Mouse (Mus musculus) stomach, embryonic 15.5 days (tissue): ENCODE measurements around the gene Vars. TPM values are rescaled to one million over a fixed set of nuclear protein-coding genes. Genes with fewer than 3 reads are reported as not detected.
A peak's percentile ranks its signal among the peaks of the same experiment; 100 is the strongest.
"Not testable (repeated sequence)": the region's sequence is repeated elsewhere in the genome, so short reads cannot be mapped to it uniquely, and the experiment has no call there.

Source experiments
- ATAC-seq: fragments of 200-750 bp; cut with Nextera tagmentation; 2 replicates; pipeline ENCODE4 v1.8.0; 2017; ENCODE audit warnings: low read depth, moderate number of reproducible peaks, moderate TSS enrichment; ENCODE audit not compliant: insufficient read depth, low FRiP score
- H3K27ac ChIP-seq: fragments of 300-500 bp; sonication (generic); 2 replicates; pipeline ENCODE4 v1.5.1; 2015; ENCODE audit warnings: mild to moderate bottlenecking, inconsistent platforms
- H3K27me3 ChIP-seq: fragments of 300-500 bp; sonication (generic); replicated peaks from 2 replicates; pipeline ENCODE4 v1.6.1; 2015; ENCODE audit warnings: inconsistent platforms
- H3K36me3 ChIP-seq: fragments of 300-500 bp; sonication (generic); 2 replicates; pipeline ENCODE4 v1.6.1; 2015; ENCODE audit warnings: inconsistent platforms
- H3K4me1 ChIP-seq: fragments of 300-500 bp; sonication (generic); 2 replicates; pipeline ENCODE4 v1.6.1; 2015; ENCODE audit warnings: inconsistent platforms
- H3K4me2 ChIP-seq: fragments of 300-500 bp; sonication (generic); 2 replicates; pipeline ENCODE4 v1.6.1; 2015; ENCODE audit warnings: mild to moderate bottlenecking, inconsistent platforms
- H3K4me3 ChIP-seq: fragments of 300-500 bp; sonication (generic); replicated peaks from 2 replicates; pipeline ENCODE4 v1.5.1; 2015; ENCODE audit warnings: inconsistent platforms
- H3K9ac ChIP-seq: fragments of 300-500 bp; sonication (generic); 2 replicates; pipeline ENCODE4 v1.6.1; 2015; ENCODE audit warnings: inconsistent platforms
- H3K9me3 ChIP-seq: fragments of 300-500 bp; sonication (generic); 2 replicates; pipeline ENCODE4 v1.6.1; 2016; ENCODE audit warnings: inconsistent platforms
- WGBS: fragments of 180-500 bp; shearing (Covaris S2); methylation state at CpG from one replicate; pipeline ENCODE4 v1.1.7; 2015; 5-methylcytosine and 5-hydroxymethylcytosine counted together
- polyA plus RNA-seq: library from polyadenylated mRNA; unstranded; fragments of >200 nt; fragmentation: Nextera tagmentation; extraction: Ambion mirVana; gene quantifications from 2 replicates; pipeline ENCODE4 v1.2.1, GENCODE M21; 2015

The Vars gene
- polyA plus RNA-seq, 1 experiment from 2014 or later, result 119 TPM

DNA sequence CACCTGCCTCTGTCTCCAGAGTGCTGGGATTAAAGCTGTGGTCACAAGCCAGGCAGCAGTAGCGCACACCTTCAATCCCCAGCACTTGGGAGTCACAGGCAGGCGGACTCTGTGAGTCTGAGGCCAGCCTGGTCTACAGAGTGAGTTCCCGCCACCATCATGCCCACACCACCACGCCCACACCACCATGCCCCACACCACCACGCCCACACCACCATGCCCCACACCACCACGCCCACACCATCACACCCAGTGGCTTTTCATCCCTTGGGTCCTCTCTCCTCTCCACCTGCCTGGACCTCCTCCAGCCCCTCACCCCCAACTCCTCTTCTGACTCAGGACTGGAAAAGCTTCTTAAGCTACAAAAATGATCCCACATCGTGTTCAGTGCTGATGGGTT is 31.1 kb downstream of the Vars start:
- no peak overlapping the region for H3K4me2 ChIP-seq
- H3K4me1 ChIP-seq, result peaks cover 7% of the 10 kb centered on the region
- H3K4me3 ChIP-seq, result no peak overlapping the region
- 89% methylated on average over 7 of the region's 7 CpGs for WGBS
- H3K27ac ChIP-seq, result no peak overlapping the region
- H3K9me3 ChIP-seq, result no peaks in the 10 kb centered on the region
- ATAC-seq, result no peak
- H3K36me3 ChIP-seq, result no peaks in the 10 kb centered on the region
- no peaks in the 10 kb centered on the region for H3K27me3 ChIP-seq
- H3K9ac ChIP-seq, result no peak overlapping the region

DNA sequence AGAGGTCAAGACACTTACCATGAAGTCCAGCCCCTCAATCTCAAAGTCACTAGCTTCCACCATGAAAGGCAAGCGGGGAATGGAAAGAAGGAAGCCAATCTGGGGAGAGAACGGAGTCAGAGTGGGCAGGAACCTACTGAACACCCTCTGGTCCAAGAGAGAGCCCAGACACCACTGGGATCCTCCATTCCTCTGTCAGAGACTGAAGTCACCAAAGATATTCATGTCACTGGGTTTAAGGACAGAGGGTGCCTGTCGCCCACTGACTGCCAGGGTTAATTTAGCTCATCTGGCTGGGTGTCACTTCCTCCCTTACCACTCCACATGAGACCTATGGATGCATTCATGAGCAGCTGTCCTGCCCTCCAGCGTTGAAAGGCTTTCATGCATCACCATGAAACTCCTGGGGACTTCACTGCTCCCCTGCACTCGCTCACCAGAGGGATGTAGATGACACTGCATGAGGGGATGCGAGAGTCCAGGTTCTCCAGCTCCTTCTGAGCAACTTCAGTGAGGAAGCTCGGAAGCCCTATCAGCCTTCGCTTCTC is 31.6 kb downstream of the Vars start:
- Histone ChIP-seq H3K27ac (no peak overlapping the region), H3K4me2 (no peak overlapping the region), H3K4me1 (peaks cover 7% of the 10 kb centered on the region), H3K9ac (no peak overlapping the region), H3K9me3 (no peaks in the 10 kb centered on the region), H3K36me3 (no peaks in the 10 kb centered on the region), H3K27me3 (no peaks in the 10 kb centered on the region), H3K4me3 (no peak overlapping the region)
- WGBS, result 71% methylated on average over 8 of the region's 8 CpGs
- ATAC-seq, result no peak

- not testable (repeated sequence) for H3K4me3 ChIP-seq, H3K27me3 ChIP-seq, H3K9ac ChIP-seq, H3K9me3 ChIP-seq, H3K4me2 ChIP-seq, ATAC-seq, H3K27ac ChIP-seq, H3K4me1 ChIP-seq, H3K36me3 ChIP-seq
- WGBS, result 67% methylated on average over 1 of the region's 1 CpGs
Measured at GRCm38 (mm10) chr17:35033703-35034102, 32.9 kb downstream of the Vars start.

- 0 out of 2 replicates have a peak overlapping the region, but pooled peaks have one; percentile 9 for H3K27ac ChIP-seq
- no peaks in the 10 kb centered on the region for H3K9me3 ChIP-seq
- ATAC-seq, result no peak
- H3K4me2 ChIP-seq, result no peak overlapping the region
- H3K36me3 ChIP-seq, result no peaks in the 10 kb centered on the region
- H3K27me3 ChIP-seq, result no peaks in the 10 kb centered on the region
- peaks cover 4% of the 10 kb centered on the region for H3K4me1 ChIP-seq
- 60% methylated on average over 6 of the region's 6 CpGs for WGBS
- H3K4me3 ChIP-seq, result no peak overlapping the region
- H3K9ac ChIP-seq, result no peak overlapping the region
Measured at GRCm38 (mm10) chr17:35034896-35035295, 34.1 kb downstream of the Vars start.

- ATAC-seq, result no peak
- Histone ChIP-seq H3K4me3 (no peak overlapping the region), H3K27me3 (no peaks in the 10 kb centered on the region), H3K36me3 (no peaks in the 10 kb centered on the region), H3K27ac (no peak overlapping the region), H3K4me2 (no peak overlapping the region), H3K9ac (no peak overlapping the region), H3K4me1 (peaks cover 7% of the 10 kb centered on the region; the same call in 1 of the 2 replicates), H3K9me3 (no peaks in the 10 kb centered on the region)
- 80% methylated on average over 11 of the region's 11 CpGs for WGBS
Measured at GRCm38 (mm10) chr17:35039121-35039873, 38.5 kb downstream of the Vars start.

DNA sequence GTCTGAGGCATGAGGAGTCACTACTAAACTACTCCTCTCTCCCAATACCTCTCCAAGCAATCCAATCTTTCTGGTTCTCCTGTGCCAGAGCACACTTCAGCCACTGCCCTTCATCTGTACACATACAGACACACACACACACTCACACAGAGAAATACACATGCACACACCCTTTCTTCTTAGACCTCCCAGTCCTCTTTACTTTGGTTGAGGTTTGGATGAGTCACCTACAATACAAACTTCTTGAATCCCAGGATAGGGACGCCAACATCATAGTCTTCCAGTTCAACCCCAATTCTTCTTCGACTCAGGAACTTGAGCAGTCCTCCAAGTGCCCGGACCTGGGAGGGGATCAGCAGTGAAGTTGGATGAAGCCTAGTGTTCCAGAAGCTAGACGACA is 43.0 kb downstream of the Vars start:
- Histone ChIP-seq H3K4me3 (no peak overlapping the region), H3K36me3 (no peaks in the 10 kb centered on the region), H3K27me3 (no peaks in the 10 kb centered on the region), H3K9me3 (no peaks in the 10 kb centered on the region), H3K9ac (no peak overlapping the region), H3K4me1 (peaks cover 33% of the 10 kb centered on the region), H3K4me2 (no peak overlapping the region), H3K27ac (peak overlapping the region; percentile 98)
- no peak for ATAC-seq
- 68% methylated on average over 4 of the region's 4 CpGs for WGBS

GRCm38 (mm10) chr17:35044904-35045806 is 44.4 kb downstream of the Vars start:
- no peaks in the 10 kb centered on the region for H3K9me3 ChIP-seq
- peak overlapping the region; percentile 62 for H3K4me3 ChIP-seq
- peaks cover 36% of the 10 kb centered on the region for H3K4me1 ChIP-seq
- no peak for ATAC-seq
- peak overlapping the region; percentile 98 for H3K27ac ChIP-seq
- H3K36me3 ChIP-seq, result no peaks in the 10 kb centered on the region
- 67% methylated on average over 7 of the region's 7 CpGs for WGBS
- no peaks in the 10 kb centered on the region for H3K27me3 ChIP-seq
- H3K4me2 ChIP-seq, result peak overlapping the region; percentile 98
- no peak overlapping the region for H3K9ac ChIP-seq

DNA sequence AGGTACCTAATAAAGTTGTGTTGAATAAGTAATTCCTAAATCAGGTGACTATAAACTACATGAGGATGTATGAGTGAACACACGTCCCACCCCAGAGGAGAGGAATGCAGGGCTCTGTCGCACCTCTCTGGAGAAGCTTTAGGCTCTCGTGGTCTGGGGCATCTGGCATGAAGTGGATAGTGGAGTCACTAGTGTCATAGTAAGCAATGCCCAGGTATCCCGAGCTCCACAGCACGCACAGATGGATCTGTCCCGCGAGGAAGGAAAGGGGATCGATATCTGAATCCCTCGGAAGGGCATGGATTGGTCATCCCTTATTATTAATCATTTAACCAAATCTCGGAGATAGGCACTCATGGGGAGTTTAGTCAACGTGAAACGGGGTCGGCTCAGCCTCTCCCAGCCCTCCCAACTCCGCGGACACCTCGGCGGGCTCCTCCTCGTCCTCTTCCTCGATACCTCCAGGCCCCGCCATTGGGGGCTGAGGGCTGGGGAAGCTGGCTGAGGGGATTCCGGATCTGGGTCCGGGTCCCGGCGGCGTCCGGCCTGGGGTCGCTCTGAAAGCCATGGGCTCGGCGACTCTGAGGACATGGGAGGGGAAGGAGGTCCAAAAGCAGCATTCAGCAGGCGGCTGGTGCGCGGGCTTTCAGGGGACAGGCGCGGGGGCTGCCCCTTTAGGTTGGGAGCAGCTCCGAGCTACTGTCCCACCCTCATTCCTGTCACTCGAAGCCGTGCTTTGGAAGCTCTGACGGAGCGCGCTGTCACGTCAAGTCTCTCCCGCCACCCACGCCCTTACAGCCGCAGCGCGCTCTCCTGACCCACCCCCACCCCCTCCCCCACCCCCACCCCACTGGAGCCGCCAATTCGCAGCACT is 45.3 kb downstream of the Vars start:
- WGBS, result 3% methylated on average over 45 of the region's 48 CpGs
- ATAC-seq, result no peak
- H3K4me1 ChIP-seq, result peaks cover 36% of the 10 kb centered on the region
- H3K4me2 ChIP-seq, result peak overlapping the region; percentile 98
- peak overlapping the region; percentile 98 for H3K27ac ChIP-seq
- H3K36me3 ChIP-seq, result no peaks in the 10 kb centered on the region
- H3K4me3 ChIP-seq, result peak overlapping the region; percentile 62
- peak overlapping the region; percentile 92 for H3K9ac ChIP-seq
- H3K27me3 ChIP-seq, result no peaks in the 10 kb centered on the region
- no peaks in the 10 kb centered on the region for H3K9me3 ChIP-seq

- Histone ChIP-seq H3K27me3 (no peaks in the 10 kb centered on the region), H3K4me3 (peak within 1 kb of the TSS; percentile 62), H3K4me2 (peak within 1 kb of the TSS; percentile 98), H3K9me3 (no peaks in the 10 kb centered on the region), H3K27ac (peak within 1 kb of the TSS; percentile 98), H3K36me3 (no peaks in the 10 kb centered on the region), H3K4me1 (peaks cover 37% of the 10 kb centered on the region), H3K9ac (peak within 1 kb of the TSS; percentile 92)
- ATAC-seq, result peak; percentile 96
- 1% methylated on average over 33 of the region's 33 CpGs for WGBS
Measured at GRCm38 (mm10) chr17:35046681-35047455, 46.1 kb downstream of the Vars start, which contains the start of gene Msh5. TSS of gene Msh5 (minus strand) at chr17:35046745.

DNA sequence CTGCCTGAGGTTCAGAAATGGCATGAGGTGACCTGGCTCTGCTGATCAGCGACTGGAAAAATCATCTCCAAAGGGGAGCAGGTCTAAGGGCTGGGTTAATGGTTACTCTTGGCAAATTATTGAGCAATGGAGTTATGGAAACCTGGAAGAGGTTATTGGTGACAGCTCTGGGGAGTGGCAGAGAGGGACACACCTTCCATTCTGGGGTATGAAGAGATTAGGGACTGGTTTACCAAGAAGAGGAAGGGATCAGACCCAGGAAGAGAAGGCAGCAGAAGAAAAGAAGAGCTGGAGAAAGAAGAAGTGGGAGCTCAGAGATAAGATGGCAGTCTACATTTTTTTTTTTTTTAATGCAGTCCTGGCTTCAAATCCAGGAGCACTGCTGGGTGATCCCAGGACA is 46.9 kb downstream of the Vars start:
- ATAC-seq, result no peak
- H3K27ac ChIP-seq, result peak overlapping the region; percentile 98
- peak overlapping the region; percentile 98 for H3K4me2 ChIP-seq
- H3K36me3 ChIP-seq, result peaks cover 1% of the 10 kb centered on the region; the same call in 1 of the 2 replicates
- H3K9ac ChIP-seq, result no peak overlapping the region
- 31% methylated on average over 1 of the region's 1 CpGs for WGBS
- H3K4me1 ChIP-seq, result peaks cover 44% of the 10 kb centered on the region
- H3K9me3 ChIP-seq, result no peaks in the 10 kb centered on the region
- H3K27me3 ChIP-seq, result no peaks in the 10 kb centered on the region
- no peak overlapping the region; the same call in 1 of the 2 replicates for H3K4me3 ChIP-seq
